7 mouse cellular contexts compared by ENCODE assay signal in genomic region chr15:81960171-81961077, GRCm38 (mm10). TPM values are rescaled to one million over a fixed set of nuclear protein-coding genes. Genes with fewer than 3 reads are reported as not detected.
DNase-seq lines count a peak whose midpoint lies in the region; ATAC-seq lines count a peak whose summit lies in the region.

Pmm1 (minus strand) TSS chr15:81960930.

- no peaks in the 10 kb centered on the region for H3K36me3 ChIP-seq in embryonic facial prominence, embryonic 12.5 days
- no peaks in the 10 kb centered on the region for H3K36me3 ChIP-seq in limb, embryonic 11.5 days (ENCODE audit: control insufficient read depth, insufficient read depth, low read length)
- H3K36me3 ChIP-seq in midbrain, embryonic 14.5 days (ENCODE audit: control insufficient read depth, insufficient read depth, low read length) = peaks cover 2% of the 10 kb centered on the region

- peak within 1 kb of the TSS; percentile 66 for H3K4me3 ChIP-seq in embryonic facial prominence, embryonic 12.5 days
- H3K4me3 ChIP-seq in limb, embryonic 11.5 days (ENCODE audit: low read depth, low read length) = peak within 1 kb of the TSS; percentile 58
- H3K4me3 ChIP-seq in midbrain, embryonic 14.5 days (replicated peaks; ENCODE audit: low read depth, low read length) = peak within 1 kb of the TSS; percentile 59

- peak within 1 kb of the TSS; percentile 81 for H3K27ac ChIP-seq in embryonic facial prominence, embryonic 12.5 days
- H3K27ac ChIP-seq in limb, embryonic 11.5 days (replicated peaks; ENCODE audit: low read depth, low read length) = no peak within 1 kb of the TSS
- H3K27ac ChIP-seq in midbrain, embryonic 14.5 days (replicated peaks; ENCODE audit: low read depth, low read length) = peak within 1 kb of the TSS; percentile 89

- 0 out of 2 replicates have a peak, but pooled peaks cover 2% of the 10 kb centered on the region for H3K4me1 ChIP-seq in embryonic facial prominence, embryonic 12.5 days
- 0 out of 2 replicates have a peak, but pooled peaks cover 3% of the 10 kb centered on the region for H3K4me1 ChIP-seq in limb, embryonic 11.5 days (ENCODE audit: control insufficient read depth, insufficient read depth, low read length)
- no peaks in the 10 kb centered on the region for H3K4me1 ChIP-seq in midbrain, embryonic 14.5 days (ENCODE audit: control insufficient read depth, insufficient read depth, low read length)

- ATAC-seq in embryonic facial prominence, embryonic 12.5 days (ENCODE audit: insufficient number of reproducible peaks, insufficient read depth, low FRiP score, low TSS enrichment) = peak; percentile 88
- peak; percentile 94 for ATAC-seq in limb, embryonic 11.5 days (ENCODE audit: insufficient number of reproducible peaks, low FRiP score, low TSS enrichment, low read depth)
- peak; percentile 96 for ATAC-seq in midbrain, embryonic 14.5 days (ENCODE audit: low FRiP score, low TSS enrichment)

- H3K9ac ChIP-seq in embryonic facial prominence, embryonic 12.5 days = peak within 1 kb of the TSS; percentile 68
- peak within 1 kb of the TSS; percentile 56 for H3K9ac ChIP-seq in limb, embryonic 11.5 days (ENCODE audit: low read length)
- peak within 1 kb of the TSS; percentile 70 for H3K9ac ChIP-seq in midbrain, embryonic 14.5 days (replicated peaks; ENCODE audit: low read length)

- WGBS in embryonic facial prominence, embryonic 12.5 days = under 1% methylated on average over 77 of the region's 77 CpGs
- under 1% methylated on average over 77 of the region's 77 CpGs for WGBS in limb, embryonic 11.5 days
- under 1% methylated on average over 76 of the region's 77 CpGs for WGBS in midbrain, embryonic 14.5 days

- no peaks in the 10 kb centered on the region for H3K27me3 ChIP-seq in embryonic facial prominence, embryonic 12.5 days
- H3K27me3 ChIP-seq in limb, embryonic 11.5 days (ENCODE audit: control insufficient read depth, insufficient read depth, low read length) = no peaks in the 10 kb centered on the region
- no peaks in the 10 kb centered on the region for H3K27me3 ChIP-seq in midbrain, embryonic 14.5 days (ENCODE audit: control insufficient read depth, insufficient read depth, low read length)

- H3K4me2 ChIP-seq in embryonic facial prominence, embryonic 12.5 days (replicated peaks) = peak within 1 kb of the TSS; percentile 100
- H3K4me2 ChIP-seq in limb, embryonic 11.5 days (ENCODE audit: low read depth, severe bottlenecking) = peak within 1 kb of the TSS; percentile 100
- H3K4me2 ChIP-seq in midbrain, embryonic 14.5 days (ENCODE audit: low read length) = peak within 1 kb of the TSS; percentile 95

- DNase-seq in adrenal gland, postnatal 25 days = peak; percentile 99
- peak; percentile 100 for DNase-seq in heart, adult 11 months
- DNase-seq in kidney, adult 18-20 months = peak; percentile 99
- DNase-seq in limb, embryonic 11.5 days (ENCODE audit: low spot score) = peak; percentile 99
- peak; percentile 99 for DNase-seq in midbrain, embryonic 14.5 days
- DNase-seq in spleen, adult 18-20 months = peak; percentile 99 to 100

- H3K9me3 ChIP-seq in embryonic facial prominence, embryonic 12.5 days = no peaks in the 10 kb centered on the region
- no peaks in the 10 kb centered on the region for H3K9me3 ChIP-seq in limb, embryonic 11.5 days (ENCODE audit: control insufficient read depth, low read length)
- H3K9me3 ChIP-seq in midbrain, embryonic 14.5 days (ENCODE audit: control insufficient read depth, low read length) = no peaks in the 10 kb centered on the region

RNA-seq across cellular contexts. Expression of gene Pmm1, which starts in this region (rescaled TPM):
- total RNA-seq in adrenal gland, postnatal 25 days (2021) = 70.2 and 103 TPM in 2 replicates
- 25.5 and 26.0 TPM in 2 replicates for polyA plus RNA-seq in embryonic facial prominence, embryonic 12.5 days (2016; fragmentation: Nextera tagmentation; extraction: Ambion mirVana)
- polyA plus RNA-seq in limb, embryonic 11.5 days (2014; fragmentation: Nextera tagmentation; extraction: Ambion mirVana) = 15.3 and 16.0 TPM in 2 replicates
- 67.1 and 94.5 TPM in 2 replicates for polyA plus RNA-seq in midbrain, embryonic 14.5 days (2014; fragmentation: Nextera tagmentation; extraction: Ambion mirVana)
